Mouse (Mus musculus) G1E (cell line): Measurements from ENCODE around the gene Col25a1. TPM values are rescaled to one million over a fixed set of nuclear protein-coding genes. Genes with fewer than 3 reads are reported as not detected.

Source experiments
- ATAC-seq: 2 replicates; pipeline ENCODE4 v1.8.0; 2016; ENCODE audit warnings: mild to moderate bottlenecking; ENCODE audit not compliant: insufficient number of reproducible peaks, poor library complexity, low FRiP score, severe bottlenecking; ENCODE audit errors: extremely low read depth
- DNase-seq: peaks from one replicate; pipeline ENCODE4 v3.0.0; 2012; ENCODE audit warnings: low spot score
- H3K27me3 ChIP-seq: 2 replicates; pipeline ENCODE4 v1.6.1; 2012; ENCODE audit warnings: mild to moderate bottlenecking, low read length, inconsistent platforms; ENCODE audit not compliant: insufficient read depth
- H3K36me3 ChIP-seq: replicated peaks from 2 replicates; pipeline ENCODE3; 2012; ENCODE audit warnings: mild to moderate bottlenecking, inconsistent platforms
- H3K4me1 ChIP-seq: 2 replicates; pipeline ENCODE4 v1.6.1; 2012; ENCODE audit warnings: low read depth, low read length, inconsistent platforms, mixed read lengths; ENCODE audit not compliant: insufficient read depth
- H3K4me3 ChIP-seq: 2 replicates; pipeline ENCODE4 v1.5.1; 2012; ENCODE audit warnings: low read depth, mild to moderate bottlenecking, inconsistent platforms, low read length, moderate library complexity, mixed read lengths
- H3K9me3 ChIP-seq: replicated peaks from 2 replicates; pipeline ENCODE4 v1.6.1; 2012; ENCODE audit warnings: inconsistent platforms
- CTCF ChIP-seq: IDR thresholded peaks from 2 replicates; pipeline ENCODE4 v1.5.1; 2012; ENCODE audit warnings: low read depth, low read length, inconsistent platforms, mixed read lengths
- GATA1 ChIP-seq: IDR thresholded peaks from 2 replicates; pipeline ENCODE4 v1.6.1; 2012; ENCODE audit warnings: borderline replicate concordance, low read length, inconsistent platforms, mixed read lengths
- GATA2 ChIP-seq: IDR thresholded peaks from 2 replicates; pipeline ENCODE4 v1.6.1; 2012; ENCODE audit warnings: low read depth, low read length, inconsistent platforms, borderline replicate concordance
- POLR2AphosphoS5 ChIP-seq: IDR thresholded peaks from 2 replicates; pipeline ENCODE4 v1.6.1; 2012; ENCODE audit warnings: low read depth, low read length, inconsistent platforms; ENCODE audit not compliant: insufficient replicate concordance
- TAL1 ChIP-seq: conservative IDR thresholded peaks from 2 replicates; pipeline ENCODE4 v1.6.1; 2012; ENCODE audit warnings: low read depth, low read length, inconsistent platforms, mixed read lengths
- polyA plus RNA-seq: library from polyadenylated mRNA; stranded (reverse); fragments of >175 nt; gene quantifications from 2 replicates; pipeline ENCODE4 v1.2.3, GENCODE M21; 2012
- total RNA-seq, 2 experiments: library from RNA; stranded (forward) in 1 of 2; stranded (reverse) in 1 of 2; fragments of 200-1000 nt in 1 of 2; fragments of >200 nt in 1 of 2; fragmentation: Nextera tagmentation in 1 of 2; gene quantifications; 2 replicates each; pipeline ENCODE4 v1.2.3; 2014 to 2017

The Col25a1 gene
- total and polyA plus RNA-seq, 3 experiments = 0.22 TPM; not detected in 2

GRCm38 (mm10) chr3:130628358-130628757 is 497.1 kb downstream of the Col25a1 start:
- no peaks in the 10 kb centered on the region for H3K4me1 ChIP-seq
- H3K9me3 ChIP-seq = peaks cover 19% of the 10 kb centered on the region
- no peaks in the 10 kb centered on the region for H3K36me3 ChIP-seq
- H3K4me3 ChIP-seq = no peak overlapping the region
- TF ChIP-seq TAL1 (no peak), CTCF (no peak), POLR2AphosphoS5 (no peak), GATA2 (no peak), GATA1 (no peak)
- no peaks in the 10 kb centered on the region for H3K27me3 ChIP-seq
- ATAC-seq = no peak
- DNase-seq = no peak

- H3K4me1 ChIP-seq = no peaks in the 10 kb centered on the region
- no peak overlapping the region for H3K4me3 ChIP-seq
- TF ChIP-seq GATA2 (no peak), GATA1 (no peak), CTCF (no peak), POLR2AphosphoS5 (no peak), TAL1 (no peak)
- H3K27me3 ChIP-seq = no peaks in the 10 kb centered on the region
- ATAC-seq = no peak
- peaks cover 7% of the 10 kb centered on the region for H3K9me3 ChIP-seq
- no peak for DNase-seq
- no peaks in the 10 kb centered on the region for H3K36me3 ChIP-seq
These were observed 502.6 kb downstream of the Col25a1 start for GRCm38 (mm10) chr3:130633859-130634258.

GRCm38 (mm10) chr3:130646110-130646810 is 515.0 kb downstream of the Col25a1 start:
- H3K36me3 ChIP-seq = no peaks in the 10 kb centered on the region
- no peaks in the 10 kb centered on the region for H3K4me1 ChIP-seq
- H3K9me3 ChIP-seq = no peaks in the 10 kb centered on the region
- TF ChIP-seq GATA2 (no peak), GATA1 (no peak), TAL1 (no peak)
- ATAC-seq (no peak), DNase-seq (no peak)
- no peak overlapping the region for H3K4me3 ChIP-seq
- H3K27me3 ChIP-seq = no peaks in the 10 kb centered on the region

Other genes starting within 250 kb of the Col25a1 start
- gene Casp6, start 230.1 kb upstream of the Col25a1 start, total RNA-seq (2014; fragmentation: Nextera tagmentation) = 57.4 and 63.1 TPM in 2 replicates
- 37.3 TPM in 2 replicates for gene Casp6, start 230.1 kb upstream of the Col25a1 start, total RNA-seq (2017)
- gene Casp6, start 230.1 kb upstream of the Col25a1 start, polyA plus RNA-seq = 23.2 and 27.5 TPM in 2 replicates
- not detected in 2 replicates for gene Mcub, start 161.3 kb upstream of the Col25a1 start, total RNA-seq (2014; fragmentation: Nextera tagmentation)
- not detected in 2 replicates for gene Mcub, start 161.3 kb upstream of the Col25a1 start, total RNA-seq (2017)
- not detected in 2 replicates for gene Mcub, start 161.3 kb upstream of the Col25a1 start, polyA plus RNA-seq
- gene Sec24b, start 69.9 kb upstream of the Col25a1 start, total RNA-seq (2014; fragmentation: Nextera tagmentation) = 64.9 and 70.3 TPM in 2 replicates
- 27.9 and 28.8 TPM in 2 replicates for gene Sec24b, start 69.9 kb upstream of the Col25a1 start, total RNA-seq (2017)
- 96.0 and 98.5 TPM in 2 replicates for gene Sec24b, start 69.9 kb upstream of the Col25a1 start, polyA plus RNA-seq